Mouse (Mus musculus) adipocyte (in vitro differentiated cells): ENCODE measurements around the gene Acin1.

ENCODE experiments used
- DNase-seq: peaks from one replicate; pipeline ENCODE4 v3.0.0-alpha.2; 2016; ENCODE audit warnings: low spot score

Acin1 gene

GRCm38 (mm10) chr14:54698733-54699132 lies 12.0 kb upstream of the Acin1 start, which contains the start of gene Gm29776:
Gene Gm29776, minus strand, starts transcription at chr14:54698833.
- DNase-seq, result no peak

- DNase-seq, result no peak
Measured at GRCm38 (mm10) chr14:54696752-54697151, 10.0 kb upstream of the Acin1 start.

- no peak for DNase-seq
Measured at GRCm38 (mm10) chr14:54695042-54695441, 8.3 kb upstream of the Acin1 start.

- no peak for DNase-seq
Measured at GRCm38 (mm10) chr14:54687251-54687650, 520 bp upstream of the Acin1 start.

DNA sequence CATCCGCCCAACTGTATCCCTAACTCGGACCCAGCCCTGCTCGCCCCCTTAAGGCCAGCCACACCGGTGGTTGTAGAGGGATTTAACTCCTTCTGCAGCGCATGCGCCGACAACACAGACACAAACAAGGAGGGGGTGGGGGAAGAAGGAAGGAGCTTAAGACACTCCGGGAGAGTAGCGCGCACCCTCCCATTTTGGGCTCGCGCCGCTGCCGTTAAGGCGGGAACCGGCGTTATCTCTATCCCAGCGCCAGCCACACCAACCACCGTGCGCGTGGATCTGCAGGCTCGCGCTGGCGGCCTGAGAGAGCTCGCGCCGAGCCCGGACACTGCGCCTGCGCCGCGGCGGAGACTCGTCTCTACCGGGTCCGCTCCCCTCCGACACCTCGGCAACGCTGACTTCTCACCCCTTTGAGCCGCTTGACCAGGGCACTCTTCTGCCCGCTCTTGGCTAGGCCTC lies 639 bp downstream of the Acin1 start, which contains the start of gene 1700123O20Rik:
1700123O20Rik (plus strand) TSS at position 154 of the 459 bp plus-strand sequence.
- DNase-seq, result peak; percentile 80

- DNase-seq, result no peak
Measured at GRCm38 (mm10) chr14:54685471-54685870, 1.3 kb downstream of the Acin1 start.

DNA sequence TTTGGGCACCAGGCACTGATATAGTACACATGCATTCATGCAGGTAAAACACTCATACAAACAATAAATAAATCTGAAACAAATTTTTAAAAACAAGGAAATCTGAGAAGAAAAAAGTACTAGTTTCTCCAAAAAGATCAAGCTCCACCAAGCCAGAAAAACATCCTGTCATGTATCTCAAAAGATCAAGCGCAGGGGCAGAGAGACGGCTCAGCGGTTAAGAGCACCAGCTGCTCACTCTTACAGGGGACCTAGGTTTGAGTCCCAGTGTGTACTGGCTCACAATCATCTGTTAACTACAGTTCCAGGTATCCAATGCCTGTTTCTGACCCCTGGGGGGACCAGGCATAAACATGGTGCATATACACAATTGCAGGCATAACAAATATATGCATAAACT lies 4.3 kb downstream of the Acin1 start:
- DNase-seq, result no peak

- no peak for DNase-seq
Measured at GRCm38 (mm10) chr14:54678657-54679304, 8.0 kb downstream of the Acin1 start.

DNA sequence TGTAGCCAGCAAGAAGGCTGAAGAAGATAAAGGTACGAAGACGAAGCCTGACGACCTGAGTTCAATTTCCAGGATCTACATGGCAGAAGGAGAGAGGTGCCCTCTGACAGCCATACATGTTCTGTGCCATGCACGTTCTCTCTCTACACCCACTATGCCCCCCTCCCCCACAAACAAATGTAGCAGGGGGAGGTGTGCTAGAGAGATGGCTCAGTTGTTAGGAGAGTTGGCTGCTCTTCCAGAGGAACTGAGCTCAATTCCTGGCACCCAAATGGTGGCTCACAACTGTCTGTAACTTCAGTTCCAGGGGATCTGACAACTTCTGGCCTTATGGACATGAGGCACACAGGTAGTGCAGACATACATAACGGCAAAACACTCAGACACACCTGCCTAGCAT lies 10.4 kb downstream of the Acin1 start:
- no peak for DNase-seq

- no peak for DNase-seq
Measured at GRCm38 (mm10) chr14:54674317-54674716, 12.4 kb downstream of the Acin1 start.

DNA sequence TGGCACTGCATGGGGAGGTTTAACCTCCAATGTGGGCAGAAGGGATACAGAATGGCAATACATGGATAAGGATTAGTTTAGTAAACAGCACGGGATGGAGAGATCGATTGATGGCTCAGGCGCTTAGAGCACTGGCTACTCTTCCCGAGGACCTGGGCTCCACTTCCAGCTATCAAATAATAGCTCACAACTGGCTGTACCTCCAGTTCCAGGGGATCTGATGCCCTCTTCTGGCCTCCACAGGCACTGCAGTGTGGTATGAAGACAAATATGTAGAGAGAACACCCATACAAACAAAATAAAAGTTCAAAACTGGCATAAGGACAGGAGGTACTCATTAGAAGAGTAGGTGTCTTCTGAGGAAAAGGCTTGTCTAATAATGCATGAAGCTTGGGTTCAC lies 17.4 kb downstream of the Acin1 start:
- no peak for DNase-seq

- DNase-seq, result no peak
Measured at GRCm38 (mm10) chr14:54664477-54665222, 22.1 kb downstream of the Acin1 start.

DNA sequence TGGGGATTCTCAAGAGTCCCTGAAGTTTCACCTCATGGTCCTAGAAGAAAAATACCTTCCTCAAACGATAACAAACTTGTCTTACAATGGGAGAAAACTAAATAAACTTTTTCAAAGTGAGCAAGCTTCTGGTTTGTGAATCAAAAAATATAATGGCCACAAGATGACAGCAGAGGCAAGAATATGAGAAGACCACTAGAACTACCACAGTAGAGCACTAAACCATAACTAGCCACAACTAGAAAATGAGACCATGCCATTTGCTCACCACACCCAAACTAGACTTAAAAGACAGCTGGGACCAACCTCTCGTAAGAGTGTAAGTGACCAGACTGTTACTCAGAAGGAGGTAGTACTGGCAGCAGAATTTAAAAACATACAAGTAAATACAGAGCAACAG lies 26.7 kb downstream of the Acin1 start:
- DNase-seq, result peak; percentile 57

GRCm38 (mm10) chr14:54653496-54653895 lies 33.2 kb downstream of the Acin1 start:
- peak; percentile 80 for DNase-seq

- no peak for DNase-seq
Measured at GRCm38 (mm10) chr14:54652787-54653186, 33.9 kb downstream of the Acin1 start.

DNA sequence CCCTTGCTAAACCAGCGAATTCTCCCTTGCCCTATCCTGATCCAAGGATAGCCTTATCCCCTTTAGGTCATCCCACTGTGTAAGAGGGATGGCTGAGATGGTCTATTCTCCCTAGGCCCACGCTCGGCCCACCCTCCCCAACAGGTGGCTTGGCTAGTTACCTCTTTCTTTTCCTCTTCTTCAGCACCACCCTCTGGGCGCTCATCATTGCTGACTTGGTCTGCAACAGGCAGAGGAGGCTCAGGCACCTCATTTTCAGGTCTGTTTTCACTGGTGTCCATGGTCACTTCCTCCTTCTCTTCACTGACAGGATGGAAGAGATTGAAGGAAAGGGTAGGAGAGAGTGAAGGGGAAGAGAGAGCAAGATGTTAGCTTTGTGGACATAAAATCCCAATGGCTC lies 35.2 kb downstream of the Acin1 start:
- DNase-seq, result no peak

- DNase-seq, result peak; percentile 89
Measured at GRCm38 (mm10) chr14:54650621-54651454, 35.9 kb downstream of the Acin1 start.

DNA sequence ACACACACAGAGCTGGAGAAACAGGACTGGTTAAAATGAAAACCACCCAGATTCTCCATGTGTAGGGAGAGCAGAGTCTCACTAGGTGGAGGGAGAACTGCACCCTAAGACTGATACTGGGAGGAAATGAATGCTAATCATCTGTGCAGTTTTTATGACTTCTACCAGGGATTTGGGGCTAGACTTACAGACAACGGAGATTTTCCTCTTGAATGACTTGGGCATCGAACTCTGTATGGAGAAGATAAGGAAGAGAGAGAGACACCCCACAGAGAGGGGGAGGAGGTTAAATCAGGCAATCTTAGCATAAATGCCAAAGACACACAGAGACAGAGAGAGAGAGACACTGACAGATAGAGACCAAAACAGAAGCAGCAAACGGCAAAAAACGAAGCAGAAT lies 38.8 kb downstream of the Acin1 start:
- no peak for DNase-seq

GRCm38 (mm10) chr14:54646898-54647636 lies 39.7 kb downstream of the Acin1 start:
- no peak for DNase-seq

GRCm38 (mm10) chr14:54646455-54646854 lies 40.3 kb downstream of the Acin1 start:
- no peak for DNase-seq

GRCm38 (mm10) chr14:54644294-54644693 lies 42.4 kb downstream of the Acin1 start:
- DNase-seq, result no peak

DNA sequence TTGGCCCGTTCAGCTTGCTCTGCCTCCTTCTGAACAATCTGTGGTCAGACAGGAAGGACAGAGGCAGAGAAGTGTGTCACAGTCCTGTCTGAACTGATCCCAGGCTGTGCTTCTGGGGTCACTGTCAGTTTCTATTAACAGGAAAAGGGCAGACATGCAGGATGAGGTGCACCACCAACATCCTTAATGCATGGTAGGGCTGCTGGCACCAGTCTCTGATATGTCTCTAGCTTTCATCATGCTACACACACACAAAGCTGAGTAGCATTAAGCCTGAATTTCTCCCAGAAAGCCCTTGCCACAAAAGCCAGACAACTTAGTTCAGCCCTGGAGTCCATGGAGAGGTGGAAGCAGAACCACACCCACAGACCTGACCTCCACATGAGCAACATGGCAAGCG lies 43.7 kb downstream of the Acin1 start:
- DNase-seq, result no peak
